Mouse (Mus musculus) forebrain, embryonic 14.5 days (tissue): ENCODE measurements at regions not wholly inside any gene's neighbourhood (a gene's known extent, or its start where the extent isn't known, plus 50 kb on each side); places are given as distances from the start of the nearest gene placed in this dataset.

ENCODE experiments used
- ATAC-seq: fragments of 200-750 bp; cut with Nextera tagmentation; 2 replicates; pipeline ENCODE4 v1.8.0; 2017; ENCODE audit warnings: mild to moderate bottlenecking, moderate library complexity
- DNase-seq: peaks from one replicate; pipeline ENCODE4 v3.0.0-alpha.2; 2015; ENCODE audit warnings: low spot score
- H3K27ac ChIP-seq: fragments of 300-500 bp; sonication (generic); 2 replicates; pipeline ENCODE4 v1.5.1; 2014; ENCODE audit warnings: low read depth, mild to moderate bottlenecking, control low read depth, low read length, moderate library complexity
- H3K27me3 ChIP-seq: fragments of 300-500 bp; sonication (generic); replicated peaks from 2 replicates; pipeline ENCODE4 v1.6.1; 2014; ENCODE audit warnings: low read length, control low read depth, mixed read lengths; ENCODE audit not compliant: control insufficient read depth, insufficient read depth
- H3K36me3 ChIP-seq: fragments of 300-500 bp; sonication (generic); 2 replicates; pipeline ENCODE4 v1.6.1; 2014; ENCODE audit warnings: low read length, control low read depth; ENCODE audit not compliant: control insufficient read depth, insufficient read depth
- H3K4me1 ChIP-seq: fragments of 300-500 bp; sonication (generic); 2 replicates; pipeline ENCODE4 v1.6.1; 2014; ENCODE audit warnings: antibody characterized with exemption, low read length, control low read depth; ENCODE audit not compliant: control insufficient read depth, insufficient read depth
- H3K4me2 ChIP-seq: fragments of 300-500 bp; sonication (generic); 2 replicates; pipeline ENCODE4 v1.6.1; 2014; ENCODE audit warnings: mild to moderate bottlenecking, control low read depth, low read length
- H3K4me3 ChIP-seq: fragments of 300-500 bp; sonication (generic); 2 replicates; pipeline ENCODE4 v1.5.1; 2014; ENCODE audit warnings: low read depth, low read length, control low read depth
- H3K9ac ChIP-seq: fragments of 300-500 bp; sonication (generic); 2 replicates; pipeline ENCODE4 v1.6.1; 2014; ENCODE audit warnings: mild to moderate bottlenecking, low read length, control low read depth, moderate library complexity
- H3K9me3 ChIP-seq: fragments of 300-500 bp; sonication (generic); replicated peaks from 2 replicates; pipeline ENCODE4 v1.6.1; 2016; ENCODE audit warnings: low read length, control low read depth, mixed read lengths; ENCODE audit not compliant: control insufficient read depth
- WGBS: fragments of 180-500 bp; shearing (Covaris S2); extraction: QIAGEN DNeasy Blood & Tissue Kit; methylation state at CpG from one replicate; pipeline ENCODE4 v1.1.7; 2014; 5-methylcytosine and 5-hydroxymethylcytosine counted together

DNA sequence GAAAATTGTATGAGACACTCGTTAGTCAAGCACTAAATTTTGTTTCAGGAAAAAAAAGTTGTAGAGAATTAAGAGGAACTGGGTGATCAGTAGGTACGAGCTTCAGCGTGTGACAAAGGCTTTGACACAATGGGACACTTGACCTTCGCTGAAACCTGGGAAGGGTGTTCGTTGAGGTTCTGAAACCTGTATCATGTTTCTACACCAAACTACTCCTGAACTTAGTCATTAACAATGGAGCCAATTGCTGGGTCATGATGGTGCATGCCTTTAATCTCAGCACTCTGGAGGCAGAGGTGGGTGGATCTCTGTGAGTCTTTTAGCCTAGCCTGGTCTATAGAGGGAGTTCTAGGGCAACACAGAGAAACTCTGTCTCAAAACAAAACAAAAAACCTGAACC lies 81.3 kb upstream of the Psmd7 start:
- WGBS: 78% methylated on average over 5 of the region's 5 CpGs
- Histone ChIP-seq H3K4me3 (no peak overlapping the region), H3K4me1 (peaks cover 5% of the 10 kb centered on the region; the same call in 1 of the 2 replicates), H3K4me2 (no peak overlapping the region), H3K36me3 (no peaks in the 10 kb centered on the region), H3K27me3 (no peaks in the 10 kb centered on the region), H3K27ac (no peak overlapping the region), H3K9me3 (no peaks in the 10 kb centered on the region), H3K9ac (no peak overlapping the region)
- ATAC-seq: no peak
- DNase-seq: no peak

DNA sequence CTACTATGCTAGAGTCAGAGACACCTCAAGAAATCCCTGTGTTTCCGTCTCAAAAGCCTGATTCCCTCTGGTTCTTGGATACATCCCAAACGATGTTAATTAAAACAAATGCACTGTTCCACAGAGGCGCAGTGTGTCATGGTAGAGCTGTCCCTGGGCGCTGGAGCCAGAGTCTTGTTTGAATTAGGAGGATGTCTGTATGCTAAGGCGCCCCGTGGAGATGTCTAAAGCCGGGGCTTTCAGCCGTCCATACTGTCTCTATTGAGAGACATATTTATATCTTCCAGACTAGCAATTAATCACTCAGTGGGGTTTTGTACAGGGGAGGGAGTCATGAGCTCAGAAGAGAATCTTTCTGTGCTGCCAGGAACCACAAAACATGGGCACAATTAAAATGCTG lies 83.2 kb upstream of the Psmd7 start:
- Histone ChIP-seq H3K36me3 (no peaks in the 10 kb centered on the region), H3K27me3 (no peaks in the 10 kb centered on the region), H3K9ac (no peak overlapping the region), H3K4me2 (no peak overlapping the region), H3K27ac (no peak overlapping the region), H3K4me1 (peaks cover 5% of the 10 kb centered on the region; the same call in 1 of the 2 replicates), H3K9me3 (no peaks in the 10 kb centered on the region), H3K4me3 (no peak overlapping the region)
- DNase-seq: peak; percentile 82
- peak; percentile 54; the same call in 1 of the 2 replicates for ATAC-seq
- WGBS: 23% methylated on average over 8 of the region's 8 CpGs

- DNase-seq: no peak
- Histone ChIP-seq H3K9me3 (no peaks in the 10 kb centered on the region), H3K4me1 (peaks cover 5% of the 10 kb centered on the region; the same call in 1 of the 2 replicates), H3K9ac (no peak overlapping the region), H3K36me3 (no peaks in the 10 kb centered on the region), H3K27me3 (no peaks in the 10 kb centered on the region), H3K4me2 (no peak overlapping the region), H3K4me3 (no peak overlapping the region), H3K27ac (no peak overlapping the region)
- WGBS: 94% methylated on average over 6 of the region's 6 CpGs
- ATAC-seq: no peak
Measured at GRCm38 (mm10) chr8:107672691-107673090, 84.4 kb upstream of the Psmd7 start.

DNA sequence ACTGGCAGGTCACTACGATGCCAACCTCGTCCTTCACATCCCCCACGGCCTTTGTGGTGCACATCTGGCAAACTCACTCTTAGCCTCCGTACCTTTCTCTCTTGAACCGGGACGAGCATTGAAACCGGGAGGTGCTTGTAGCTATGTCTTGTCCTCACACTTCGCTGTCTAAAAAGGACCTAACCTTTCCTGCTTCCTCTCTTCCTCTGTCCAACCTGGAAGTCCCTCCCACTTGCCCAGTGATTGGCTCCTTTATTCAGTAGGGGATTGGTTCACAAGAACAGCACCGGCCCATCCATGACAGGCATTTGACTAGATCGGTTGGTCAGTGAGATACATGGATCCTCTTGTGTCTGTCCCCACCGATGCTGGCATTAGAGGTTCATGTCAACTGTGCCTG lies 93.8 kb upstream of the Psmd7 start:
- no peak for ATAC-seq
- H3K27me3 ChIP-seq: no peaks in the 10 kb centered on the region
- no peak for DNase-seq
- no peak overlapping the region for H3K4me3 ChIP-seq
- no peaks in the 10 kb centered on the region for H3K4me1 ChIP-seq
- no peaks in the 10 kb centered on the region for H3K9me3 ChIP-seq
- no peak overlapping the region for H3K9ac ChIP-seq
- H3K27ac ChIP-seq: no peak overlapping the region
- no peaks in the 10 kb centered on the region for H3K36me3 ChIP-seq
- no peak overlapping the region for H3K4me2 ChIP-seq
- WGBS: 90% methylated on average over 11 of the region's 11 CpGs

- no peaks in the 10 kb centered on the region for H3K9me3 ChIP-seq
- WGBS: 69% methylated on average over 29 of the region's 29 CpGs
- no peak overlapping the region for H3K4me3 ChIP-seq
- DNase-seq (peak; percentile 48), ATAC-seq (no peak)
- H3K9ac ChIP-seq: no peak overlapping the region
- H3K36me3 ChIP-seq: no peaks in the 10 kb centered on the region
- no peaks in the 10 kb centered on the region for H3K4me1 ChIP-seq
- H3K27me3 ChIP-seq: no peaks in the 10 kb centered on the region
- H3K27ac ChIP-seq: no peak overlapping the region
- no peak overlapping the region for H3K4me2 ChIP-seq
Measured at GRCm38 (mm10) chr8:107684721-107685691, 96.7 kb upstream of the Psmd7 start.

GRCm38 (mm10) chr8:107686936-107687335 lies 98.7 kb upstream of the Psmd7 start:
- Histone ChIP-seq H3K36me3 (no peaks in the 10 kb centered on the region), H3K9ac (no peak overlapping the region), H3K4me1 (no peaks in the 10 kb centered on the region), H3K9me3 (no peaks in the 10 kb centered on the region), H3K4me2 (no peak overlapping the region), H3K27me3 (no peaks in the 10 kb centered on the region), H3K27ac (no peak overlapping the region), H3K4me3 (no peak overlapping the region)
- WGBS: 56% methylated on average over 5 of the region's 5 CpGs
- ATAC-seq (no peak), DNase-seq (no peak)

DNA sequence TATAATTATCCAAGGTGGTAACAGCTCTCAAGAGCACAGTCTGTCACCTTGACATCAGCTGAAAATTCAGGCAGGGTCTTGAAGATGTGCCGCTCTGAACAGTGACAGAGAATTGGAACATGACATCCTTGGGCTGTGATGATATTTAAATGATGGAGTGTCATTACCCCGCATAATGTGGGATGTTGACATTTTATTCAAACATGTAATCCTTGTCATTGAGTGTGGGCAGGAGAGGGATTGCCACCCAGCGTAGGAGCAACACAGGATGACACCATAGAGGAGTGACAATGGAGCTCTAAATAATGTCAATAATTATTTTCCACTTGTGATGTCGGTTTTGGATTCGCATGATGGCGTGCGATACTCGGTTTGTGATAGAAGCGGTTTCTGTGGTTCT lies 99.3 kb upstream of the Psmd7 start:
- no peaks in the 10 kb centered on the region for H3K4me1 ChIP-seq
- ATAC-seq: no peak
- H3K9me3 ChIP-seq: no peaks in the 10 kb centered on the region
- WGBS: 84% methylated on average over 9 of the region's 9 CpGs
- no peaks in the 10 kb centered on the region for H3K36me3 ChIP-seq
- H3K4me2 ChIP-seq: no peak overlapping the region
- peak; percentile 33 for DNase-seq
- H3K4me3 ChIP-seq: no peak overlapping the region
- no peak overlapping the region for H3K27ac ChIP-seq
- no peak overlapping the region for H3K9ac ChIP-seq
- H3K27me3 ChIP-seq: no peaks in the 10 kb centered on the region

GRCm38 (mm10) chr8:107689020-107689419 lies 100.8 kb upstream of the Psmd7 start:
- no peaks in the 10 kb centered on the region for H3K27me3 ChIP-seq
- H3K4me1 ChIP-seq: no peaks in the 10 kb centered on the region
- no peak overlapping the region for H3K4me3 ChIP-seq
- H3K9ac ChIP-seq: no peak overlapping the region
- DNase-seq: peak; percentile 41
- H3K9me3 ChIP-seq: no peaks in the 10 kb centered on the region
- H3K27ac ChIP-seq: no peak overlapping the region
- no peak overlapping the region for H3K4me2 ChIP-seq
- peak; percentile 48; the same call in 1 of the 2 replicates for ATAC-seq
- no peaks in the 10 kb centered on the region for H3K36me3 ChIP-seq
- WGBS: 91% methylated on average over 10 of the region's 10 CpGs

GRCm38 (mm10) chr8:107691251-107691650 lies 103.0 kb upstream of the Psmd7 start:
- Histone ChIP-seq H3K4me2 (no peak overlapping the region), H3K4me1 (no peaks in the 10 kb centered on the region), H3K27me3 (no peaks in the 10 kb centered on the region), H3K27ac (no peak overlapping the region), H3K36me3 (no peaks in the 10 kb centered on the region), H3K9ac (no peak overlapping the region), H3K9me3 (no peaks in the 10 kb centered on the region), H3K4me3 (no peak overlapping the region)
- DNase-seq (no peak), ATAC-seq (no peak)
- 74% methylated on average over 4 of the region's 4 CpGs for WGBS
